Mouse (Mus musculus): ENCODE data around the gene Mcidas. TPM values are rescaled to one million over a fixed set of nuclear protein-coding genes. Genes with fewer than 3 reads are reported as not detected.
A peak's percentile ranks its signal among the peaks of the same experiment; 100 is the strongest.

The Mcidas gene
- not detected in 2 replicates for polyA plus RNA-seq (2012; ENCODE audit: insufficient read depth, insufficient read length, missing spikeins)

- no peak for TF ChIP-seq POLR2A (IDR thresholded peaks at IDR 0.05; ENCODE audit: borderline replicate concordance, low read depth, low read length)
- no peak for TF ChIP-seq CTCF (IDR thresholded peaks at IDR 0.05; ENCODE audit: low read depth, low read length)
- Histone ChIP-seq H3K4me3 (ENCODE audit: insufficient read depth, low read length) (peak within 1 kb of the TSS; percentile 41), H3K4me1 (ENCODE audit: control insufficient read depth, insufficient read depth, low read length) (peaks cover 9% of the 10 kb centered on the region), H3K27ac (ENCODE audit: insufficient read depth, low read depth, low read length) (no peak within 1 kb of the TSS)
Observed at GRCm38 (mm10) chr13:112993531-112994152, at the start of gene Mcidas. Gene Mcidas (plus strand): TSS chr13:112993845.

GRCm38 (mm10) chr13:112945312-112945711 is 48.3 kb upstream of the Mcidas start:
- Histone ChIP-seq H3K4me3 (ENCODE audit: insufficient read depth, low read length) (no peak overlapping the region), H3K27ac (ENCODE audit: insufficient read depth, low read depth, low read length) (no peak overlapping the region), H3K4me1 (ENCODE audit: control insufficient read depth, insufficient read depth, low read length) (peaks cover 11% of the 10 kb centered on the region)
- no peak for TF ChIP-seq CTCF (IDR thresholded peaks at IDR 0.05; ENCODE audit: low read depth, low read length)
- no peak for TF ChIP-seq POLR2A (IDR thresholded peaks at IDR 0.05; ENCODE audit: borderline replicate concordance, low read depth, low read length)

- Histone ChIP-seq H3K27ac (ENCODE audit: insufficient read depth, low read depth, low read length) (0 out of 2 replicates have a peak overlapping the region, but pooled peaks have one; percentile 9), H3K4me1 (ENCODE audit: control insufficient read depth, insufficient read depth, low read length) (peaks cover 11% of the 10 kb centered on the region)
Observed at GRCm38 (mm10) chr13:112945900-112946299, 47.7 kb upstream of the Mcidas start.

GRCm38 (mm10) chr13:112954067-112954466 is 39.6 kb upstream of the Mcidas start:
- no peak for TF ChIP-seq CTCF (IDR thresholded peaks at IDR 0.05; ENCODE audit: low read depth, low read length)
- no peak overlapping the region for H3K27ac ChIP-seq (ENCODE audit: insufficient read depth, low read depth, low read length)
- no peak overlapping the region for H3K4me3 ChIP-seq (ENCODE audit: insufficient read depth, low read length)
- H3K4me1 ChIP-seq (ENCODE audit: control insufficient read depth, insufficient read depth, low read length) = no peaks in the 10 kb centered on the region

More at GRCm38 (mm10) chr13:112945900-112946299, 47.7 kb upstream of the Mcidas start:
- no peak overlapping the region for H3K4me3 ChIP-seq (ENCODE audit: insufficient read depth, low read length)
- TF ChIP-seq POLR2A (IDR thresholded peaks at IDR 0.05; ENCODE audit: borderline replicate concordance, low read depth, low read length) (no peak), CTCF (IDR thresholded peaks at IDR 0.05; ENCODE audit: low read depth, low read length) (no peak)

- Histone ChIP-seq H3K4me1 (ENCODE audit: control insufficient read depth, insufficient read depth, low read length) (no peaks in the 10 kb centered on the region), H3K4me3 (ENCODE audit: insufficient read depth, low read length) (no peak overlapping the region), H3K27ac (ENCODE audit: insufficient read depth, low read depth, low read length) (no peak overlapping the region)
- TF ChIP-seq CTCF (IDR thresholded peaks at IDR 0.05; ENCODE audit: low read depth, low read length) = no peak
- no peak for TF ChIP-seq POLR2A (IDR thresholded peaks at IDR 0.05; ENCODE audit: borderline replicate concordance, low read depth, low read length)
Observed at GRCm38 (mm10) chr13:112963081-112963480, 30.6 kb upstream of the Mcidas start.

GRCm38 (mm10) chr13:112964421-112964820 is 29.2 kb upstream of the Mcidas start:
- H3K27ac ChIP-seq (ENCODE audit: insufficient read depth, low read depth, low read length) = no peak overlapping the region
- no peak for TF ChIP-seq CTCF (IDR thresholded peaks at IDR 0.05; ENCODE audit: low read depth, low read length)
- no peak for TF ChIP-seq POLR2A (IDR thresholded peaks at IDR 0.05; ENCODE audit: borderline replicate concordance, low read depth, low read length)
- no peak overlapping the region for H3K4me3 ChIP-seq (ENCODE audit: insufficient read depth, low read length)

GRCm38 (mm10) chr13:112967267-112967666 is 26.4 kb upstream of the Mcidas start:
- no peak overlapping the region for H3K27ac ChIP-seq (ENCODE audit: insufficient read depth, low read depth, low read length)
- no peaks in the 10 kb centered on the region for H3K4me1 ChIP-seq (ENCODE audit: control insufficient read depth, insufficient read depth, low read length)
- TF ChIP-seq CTCF (IDR thresholded peaks at IDR 0.05; ENCODE audit: low read depth, low read length) = no peak
- TF ChIP-seq POLR2A (IDR thresholded peaks at IDR 0.05; ENCODE audit: borderline replicate concordance, low read depth, low read length) = no peak
- no peak overlapping the region for H3K4me3 ChIP-seq (ENCODE audit: insufficient read depth, low read length)

More at GRCm38 (mm10) chr13:112964421-112964820, 29.2 kb upstream of the Mcidas start:
- H3K4me1 ChIP-seq (ENCODE audit: control insufficient read depth, insufficient read depth, low read length) = no peaks in the 10 kb centered on the region

- Histone ChIP-seq H3K4me1 (ENCODE audit: control insufficient read depth, insufficient read depth, low read length) (peaks cover 2% of the 10 kb centered on the region), H3K27ac (ENCODE audit: insufficient read depth, low read depth, low read length) (no peak overlapping the region), H3K4me3 (ENCODE audit: insufficient read depth, low read length) (peak overlapping the region; percentile 56)
- TF ChIP-seq POLR2A (IDR thresholded peaks at IDR 0.05; ENCODE audit: borderline replicate concordance, low read depth, low read length) (no peak), CTCF (IDR thresholded peaks at IDR 0.05; ENCODE audit: low read depth, low read length) (no peak)
Observed at GRCm38 (mm10) chr13:112976720-112977119, 16.9 kb upstream of the Mcidas start.

GRCm38 (mm10) chr13:112985605-112986450 is 7.8 kb upstream of the Mcidas start:
- H3K4me3 ChIP-seq (ENCODE audit: insufficient read depth, low read length) = no peak overlapping the region

GRCm38 (mm10) chr13:112986451-112986950 is 7.1 kb upstream of the Mcidas start:
- Histone ChIP-seq H3K4me1 (ENCODE audit: control insufficient read depth, insufficient read depth, low read length) (peaks cover 7% of the 10 kb centered on the region), H3K27ac (ENCODE audit: insufficient read depth, low read depth, low read length) (no peak overlapping the region), H3K4me3 (ENCODE audit: insufficient read depth, low read length) (no peak overlapping the region)
- TF ChIP-seq CTCF (IDR thresholded peaks at IDR 0.05; ENCODE audit: low read depth, low read length) (no peak), POLR2A (IDR thresholded peaks at IDR 0.05; ENCODE audit: borderline replicate concordance, low read depth, low read length) (no peak)

More at GRCm38 (mm10) chr13:112985605-112986450, 7.8 kb upstream of the Mcidas start:
- TF ChIP-seq CTCF (IDR thresholded peaks at IDR 0.05; ENCODE audit: low read depth, low read length) (no peak), POLR2A (IDR thresholded peaks at IDR 0.05; ENCODE audit: borderline replicate concordance, low read depth, low read length) (no peak)
- Histone ChIP-seq H3K27ac (ENCODE audit: insufficient read depth, low read depth, low read length) (no peak overlapping the region), H3K4me1 (ENCODE audit: control insufficient read depth, insufficient read depth, low read length) (peaks cover 5% of the 10 kb centered on the region)

All from bone marrow macrophage, adult 2 months (primary cell).